Mouse (Mus musculus) brain, embryonic 14.5 days (tissue): ENCODE measurements at regions not wholly inside any gene's neighbourhood (a gene's known extent, or its start where the extent isn't known, plus 50 kb on each side); places are given as distances from the start of the nearest gene placed in this dataset.

Experiments
- DNase-seq: peaks from one replicate; pipeline ENCODE4 v3.0.0-alpha.2; 2011; ENCODE audit warnings: low read depth
- CTCF ChIP-seq: fragments of 200-500 bp; IDR thresholded peaks from 2 replicates; pipeline ENCODE4 v1.5.1; 2012; ENCODE audit warnings: inconsistent platforms, mild to moderate bottlenecking, moderate library complexity, borderline replicate concordance; ENCODE audit not compliant: insufficient read depth, insufficient read length; ENCODE audit errors: extremely low read depth
- POLR2A ChIP-seq: fragments of 200-500 bp; IDR thresholded peaks from 2 replicates; pipeline ENCODE4 v1.6.1; 2012; ENCODE audit warnings: mild to moderate bottlenecking, inconsistent platforms, borderline replicate concordance; ENCODE audit not compliant: poor library complexity, insufficient read depth, insufficient read length, severe bottlenecking; ENCODE audit errors: extremely low read depth

- TF ChIP-seq CTCF: no peak
- no peak for TF ChIP-seq POLR2A
- no peak for DNase-seq
These were observed 729.9 kb upstream of the Car8 start for GRCm38 (mm10) chr4:8968741-8969140.

- TF ChIP-seq CTCF: no peak
- no peak for TF ChIP-seq POLR2A
- no peak for DNase-seq
These were observed 729.1 kb upstream of the Car8 start for GRCm38 (mm10) chr4:8967986-8968385.

GRCm38 (mm10) chr4:8965563-8965962 lies 726.7 kb upstream of the Car8 start:
- DNase-seq: no peak
- TF ChIP-seq POLR2A (no peak), CTCF (no peak)

- DNase-seq: peak; percentile 37
These were observed 724.2 kb upstream of the Car8 start for GRCm38 (mm10) chr4:8962959-8963572.

GRCm38 (mm10) chr4:8961851-8962250 lies 723.0 kb upstream of the Car8 start:
- peak; percentile 12 for DNase-seq
- no peak for TF ChIP-seq CTCF
- no peak for TF ChIP-seq POLR2A

More at GRCm38 (mm10) chr4:8962959-8963572, 724.2 kb upstream of the Car8 start:
- TF ChIP-seq POLR2A (no peak), CTCF (no peak)

GRCm38 (mm10) chr4:8957771-8958170 lies 718.9 kb upstream of the Car8 start:
- peak; percentile 83 for DNase-seq

GRCm38 (mm10) chr4:8957023-8957343 lies 718.1 kb upstream of the Car8 start:
- peak; percentile 63 for DNase-seq
- TF ChIP-seq CTCF (no peak), POLR2A (no peak)

More at GRCm38 (mm10) chr4:8957771-8958170, 718.9 kb upstream of the Car8 start:
- TF ChIP-seq POLR2A (no peak), CTCF (no peak)

- peak; percentile 79 for DNase-seq
- TF ChIP-seq CTCF: no peak
- no peak for TF ChIP-seq POLR2A
These were observed 717.6 kb upstream of the Car8 start for GRCm38 (mm10) chr4:8956312-8957022.

GRCm38 (mm10) chr4:8955306-8955705 lies 716.5 kb upstream of the Car8 start:
- DNase-seq: peak; percentile 5
- no peak for TF ChIP-seq POLR2A
- no peak for TF ChIP-seq CTCF

- DNase-seq: peak; percentile 67
- TF ChIP-seq CTCF (no peak), POLR2A (no peak)
These were observed 715.6 kb upstream of the Car8 start for GRCm38 (mm10) chr4:8954356-8954914.

GRCm38 (mm10) chr4:8953181-8953580 lies 714.3 kb upstream of the Car8 start:
- peak; percentile 31 for DNase-seq
- TF ChIP-seq CTCF: no peak

- peak; percentile 57 for DNase-seq
- TF ChIP-seq CTCF: no peak
- no peak for TF ChIP-seq POLR2A
These were observed 711.1 kb upstream of the Car8 start for GRCm38 (mm10) chr4:8949951-8950350.
